Mouse (Mus musculus): ENCODE data around the gene Olfr1388.
"Not testable (repeated sequence)": the region's sequence is repeated elsewhere in the genome, so short reads cannot be mapped to it uniquely, and the experiment has no call there.

The Olfr1388 gene

GRCm38 (mm10) chr11:49436411-49436810 lies at the start of gene Olfr1388:
TSS of gene Olfr1388 (plus strand) at chr11:49436624.
- peak; percentile 3 for DNase-seq (ENCODE audit: low read depth, low spot score)

GRCm38 (mm10) chr11:49392707-49393106 lies 43.7 kb upstream of the Olfr1388 start:
- peak; percentile 7 for DNase-seq (ENCODE audit: low read depth, low spot score)

GRCm38 (mm10) chr11:49406784-49407183 lies 29.6 kb upstream of the Olfr1388 start:
- DNase-seq (ENCODE audit: low read depth, low spot score): no peak

GRCm38 (mm10) chr11:49410540-49410939 lies 25.9 kb upstream of the Olfr1388 start:
- DNase-seq (ENCODE audit: low read depth, low spot score): peak; percentile 66

GRCm38 (mm10) chr11:49422767-49423166 lies 13.7 kb upstream of the Olfr1388 start, which contains the start of gene Olfr1389:
TSS of gene Olfr1389 (plus strand) at chr11:49423067.
- no peak for DNase-seq (ENCODE audit: low read depth, low spot score)

GRCm38 (mm10) chr11:49425257-49425927 lies 11.0 kb upstream of the Olfr1388 start:
- no peak for DNase-seq (ENCODE audit: low read depth, low spot score)

- DNase-seq (ENCODE audit: low read depth, low spot score): peak; percentile 54
Observed at GRCm38 (mm10) chr11:49429641-49430040, 6.8 kb upstream of the Olfr1388 start.

GRCm38 (mm10) chr11:49455043-49455442 lies 18.6 kb downstream of the Olfr1388 start, which contains the start of gene Olfr1387:
TSS of gene Olfr1387 (plus strand) at chr11:49455343.
- no peak for DNase-seq (ENCODE audit: low read depth, low spot score)

- not testable (repeated sequence) for DNase-seq (ENCODE audit: low read depth, low spot score)
Observed at GRCm38 (mm10) chr11:49464746-49465145, 28.3 kb downstream of the Olfr1388 start, which contains the start of gene Olfr1386. TSS of gene Olfr1386 (plus strand) at chr11:49465046.

GRCm38 (mm10) chr11:49485973-49486372 lies 49.5 kb downstream of the Olfr1388 start:
- DNase-seq (ENCODE audit: low read depth, low spot score): no peak

GRCm38 (mm10) chr11:49488770-49489169 lies 52.3 kb downstream of the Olfr1388 start, which contains the start of gene Olfr1385:
TSS of gene Olfr1385 (plus strand) at chr11:49489070.
- not testable (repeated sequence) for DNase-seq (ENCODE audit: low read depth, low spot score)
